Mouse (Mus musculus) embryonic facial prominence, embryonic 14.5 days (tissue): ENCODE data around the gene Zbtb7b. TPM values are rescaled to one million over a fixed set of nuclear protein-coding genes. Genes with fewer than 3 reads are reported as not detected.
"Not testable (repeated sequence)": the region's sequence is repeated elsewhere in the genome, so short reads cannot be mapped to it uniquely, and the experiment has no call there.

ENCODE experiments used
- ATAC-seq: fragments of 200-750 bp; cut with Nextera tagmentation; 2 replicates; pipeline ENCODE4 v1.8.0; 2017; ENCODE audit warnings: low read depth, moderate number of reproducible peaks, moderate TSS enrichment
- DNase-seq: peaks from one replicate; pipeline ENCODE4 v3.0.0-alpha.2; 2015; ENCODE audit warnings: low spot score
- H3K27ac ChIP-seq: fragments of 300-500 bp; sonication (generic); replicated peaks from 2 replicates; pipeline ENCODE4 v1.5.1; 2014; ENCODE audit warnings: low read depth, mild to moderate bottlenecking, low read length, moderate library complexity
- H3K27me3 ChIP-seq: fragments of 300-500 bp; sonication (generic); replicated peaks from 2 replicates; pipeline ENCODE4 v1.6.1; 2014; ENCODE audit warnings: low read length; ENCODE audit not compliant: control insufficient read depth, insufficient read depth
- H3K36me3 ChIP-seq: fragments of 300-500 bp; sonication (generic); 2 replicates; pipeline ENCODE4 v1.6.1; 2014; ENCODE audit warnings: low read length, mixed read lengths; ENCODE audit not compliant: control insufficient read depth, insufficient read depth
- H3K4me1 ChIP-seq: fragments of 300-500 bp; sonication (generic); 2 replicates; pipeline ENCODE4 v1.6.1; 2014; ENCODE audit warnings: antibody characterized with exemption, low read length; ENCODE audit not compliant: control insufficient read depth, insufficient read depth
- H3K4me2 ChIP-seq: fragments of 300-500 bp; sonication (generic); 2 replicates; pipeline ENCODE4 v1.6.1; 2014; ENCODE audit warnings: low read depth, mild to moderate bottlenecking, low read length, moderate library complexity, mixed read lengths
- H3K4me3 ChIP-seq: fragments of 300-500 bp; sonication (generic); 2 replicates; pipeline ENCODE4 v1.5.1; 2014; ENCODE audit warnings: low read depth, mild to moderate bottlenecking, low read length
- H3K9ac ChIP-seq: fragments of 300-500 bp; sonication (generic); 2 replicates; pipeline ENCODE4 v1.6.1; 2014; ENCODE audit warnings: low read depth, mild to moderate bottlenecking, low read length, moderate library complexity, mixed read lengths
- H3K9me3 ChIP-seq: fragments of 300-500 bp; sonication (generic); 2 replicates; pipeline ENCODE4 v1.6.1; 2016; ENCODE audit warnings: low read length; ENCODE audit not compliant: control insufficient read depth
- WGBS: fragments of 180-500 bp; shearing (Covaris S2); extraction: QIAGEN DNeasy Blood & Tissue Kit; methylation state at CpG from one replicate; pipeline ENCODE4 v1.1.7; 2014; 5-methylcytosine and 5-hydroxymethylcytosine counted together
- polyA plus RNA-seq: library from polyadenylated mRNA; unstranded; fragments of >200 nt; fragmentation: Nextera tagmentation; extraction: Ambion mirVana; gene quantifications from 2 replicates; pipeline ENCODE4 v1.2.1, GENCODE M21; 2014

Zbtb7b gene
- polyA plus RNA-seq, 1 experiment from 2014 or later: 3.6 TPM

- Histone ChIP-seq H3K36me3 (peaks cover 62% of the 10 kb centered on the region), H3K9ac (peak within 1 kb of the TSS; percentile 96), H3K27me3 (no peaks in the 10 kb centered on the region), H3K9me3 (no peaks in the 10 kb centered on the region), H3K4me2 (peak within 1 kb of the TSS; percentile 71), H3K27ac (peak within 1 kb of the TSS; percentile 94), H3K4me3 (peak within 1 kb of the TSS; percentile 98), H3K4me1 (peaks cover 13% of the 10 kb centered on the region)
- DNase-seq (peak; percentile 99), ATAC-seq (peak; percentile 99)
- 5% methylated on average over 22 of the region's 68 CpGs for WGBS
Observed at GRCm38 (mm10) chr3:89430171-89431159, 35.9 kb upstream of the Zbtb7b start, which contains the start of gene Pygo2. TSS of gene Pygo2 (plus strand) at chr3:89430214.

- ATAC-seq, H3K27ac ChIP-seq, H3K9ac ChIP-seq, H3K4me2 ChIP-seq, H3K27me3 ChIP-seq, H3K9me3 ChIP-seq, H3K4me1 ChIP-seq, DNase-seq, H3K4me3 ChIP-seq: not testable (repeated sequence)
- H3K36me3 ChIP-seq: peaks cover 65% of the 10 kb centered on the region
- 93% methylated on average over 6 of the region's 7 CpGs for WGBS
Observed at GRCm38 (mm10) chr3:89429021-89429420, 34.4 kb upstream of the Zbtb7b start.

DNA sequence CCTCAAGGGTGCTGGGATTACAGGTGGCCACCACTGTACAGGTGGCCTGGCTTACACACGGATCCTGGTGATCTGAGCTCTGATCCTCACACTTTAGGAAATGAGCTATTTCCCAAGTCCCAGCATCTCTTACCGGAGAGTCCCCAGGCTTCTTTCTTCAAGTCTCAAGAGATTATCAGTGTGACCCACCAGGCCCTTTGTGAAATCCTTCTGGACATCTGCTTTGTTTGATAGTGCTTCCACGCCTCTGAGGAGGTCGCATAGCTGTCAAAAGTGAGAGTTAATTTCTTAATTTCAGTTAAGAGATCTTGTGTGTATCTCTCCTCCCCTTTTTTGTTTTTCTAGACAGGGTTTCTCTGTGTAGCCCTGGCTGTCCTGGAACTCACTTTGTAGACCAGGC is 31.3 kb upstream of the Zbtb7b start:
- H3K4me2 ChIP-seq: no peak overlapping the region

GRCm38 (mm10) chr3:89425141-89425525 is 30.6 kb upstream of the Zbtb7b start:
- H3K9me3 ChIP-seq: no peaks in the 10 kb centered on the region
- WGBS: 87% methylated on average over 5 of the region's 5 CpGs
- no peak overlapping the region for H3K27ac ChIP-seq
- no peak overlapping the region for H3K4me3 ChIP-seq
- DNase-seq: no peak
- no peaks in the 10 kb centered on the region for H3K27me3 ChIP-seq
- H3K4me2 ChIP-seq: no peak overlapping the region
- peaks cover 49% of the 10 kb centered on the region for H3K36me3 ChIP-seq
- peaks cover 20% of the 10 kb centered on the region for H3K4me1 ChIP-seq
- ATAC-seq: no peak
- no peak overlapping the region for H3K9ac ChIP-seq

More for the DNA sequence above, 31.3 kb upstream of the Zbtb7b start:
- no peak for DNase-seq
- no peaks in the 10 kb centered on the region for H3K9me3 ChIP-seq
- H3K4me1 ChIP-seq: peaks cover 15% of the 10 kb centered on the region
- peaks cover 49% of the 10 kb centered on the region for H3K36me3 ChIP-seq
- WGBS: 90% methylated on average over 4 of the region's 4 CpGs
- no peak overlapping the region for H3K9ac ChIP-seq
- no peak for ATAC-seq
- no peaks in the 10 kb centered on the region for H3K27me3 ChIP-seq
- no peak overlapping the region for H3K4me3 ChIP-seq
- H3K27ac ChIP-seq: no peak overlapping the region

DNA sequence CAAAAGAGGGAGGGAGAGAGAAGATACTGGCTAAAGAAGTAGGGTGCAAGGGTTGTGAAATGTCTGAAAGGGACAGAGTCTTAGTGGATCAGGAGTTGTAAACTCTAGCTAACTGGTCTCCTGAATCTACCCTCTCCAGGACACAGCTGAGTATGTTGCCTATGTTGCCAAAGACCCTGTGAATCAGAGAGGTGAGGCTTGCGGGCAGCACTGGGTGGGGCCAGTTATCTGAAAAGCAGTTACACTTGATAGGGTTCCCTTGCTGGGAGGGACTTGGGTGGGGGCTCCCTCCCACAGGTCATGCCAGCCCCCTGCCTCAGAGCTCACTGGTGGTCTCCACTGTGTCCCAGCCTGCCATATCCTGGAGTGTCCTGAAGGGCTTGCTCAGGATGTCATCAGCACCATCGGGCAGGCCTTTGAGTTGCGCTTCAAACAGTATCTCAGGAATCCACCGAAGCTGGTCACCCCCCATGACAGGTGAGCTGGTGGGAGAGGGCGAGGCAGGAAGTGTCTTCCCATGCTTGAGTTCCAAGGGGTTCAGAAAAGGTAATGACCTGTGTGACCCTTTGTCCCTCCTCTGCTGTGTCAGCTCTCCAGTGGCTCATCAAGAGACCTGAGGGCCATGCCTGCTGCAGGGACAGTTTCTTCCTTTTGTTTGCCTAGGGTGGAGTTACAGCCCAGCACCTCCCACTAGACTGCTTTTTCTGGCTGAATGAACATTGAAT is 30.0 kb upstream of the Zbtb7b start:
- WGBS: 88% methylated on average over 4 of the region's 5 CpGs
- peaks cover 49% of the 10 kb centered on the region for H3K36me3 ChIP-seq
- no peaks in the 10 kb centered on the region for H3K27me3 ChIP-seq
- no peak overlapping the region for H3K27ac ChIP-seq
- no peak overlapping the region for H3K4me2 ChIP-seq
- H3K9ac ChIP-seq: no peak overlapping the region
- no peak overlapping the region for H3K4me3 ChIP-seq
- no peak for ATAC-seq
- no peaks in the 10 kb centered on the region for H3K9me3 ChIP-seq
- no peak for DNase-seq
- H3K4me1 ChIP-seq: peaks cover 26% of the 10 kb centered on the region

DNA sequence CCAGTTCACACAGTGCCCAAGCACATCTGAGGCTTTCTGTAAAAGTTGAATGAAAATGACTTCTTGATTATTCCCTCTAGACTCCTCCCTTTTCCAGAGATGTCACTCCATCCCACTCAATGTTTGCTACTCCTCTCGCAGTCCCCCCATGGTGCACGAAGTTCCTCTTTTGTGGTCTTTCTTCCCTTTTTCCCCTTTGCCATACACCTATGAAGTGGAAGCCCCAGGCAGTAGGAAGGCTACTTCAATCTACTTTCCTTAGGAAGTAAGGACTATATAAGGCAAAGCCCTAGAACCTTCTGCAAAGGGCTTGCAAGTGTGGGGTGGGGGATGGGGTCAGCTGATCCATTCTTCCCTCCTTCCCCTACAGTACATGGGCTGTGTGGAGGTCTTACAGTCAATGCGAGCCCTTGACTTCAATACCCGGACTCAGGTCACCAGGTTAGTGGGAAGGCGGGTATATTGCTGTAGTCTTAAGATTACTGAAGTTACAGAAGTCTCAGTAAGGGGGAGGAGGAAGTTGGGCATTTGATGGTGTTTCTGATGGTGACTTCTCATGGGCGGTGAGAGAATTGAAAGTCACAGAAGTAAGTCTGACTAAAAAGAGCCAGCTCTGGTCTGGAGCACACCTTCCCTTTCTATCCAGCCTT is 28.1 kb upstream of the Zbtb7b start:
- Histone ChIP-seq H3K36me3 (peaks cover 43% of the 10 kb centered on the region), H3K4me2 (peak overlapping the region; percentile 88), H3K4me3 (peak overlapping the region; percentile 54), H3K27me3 (no peaks in the 10 kb centered on the region), H3K27ac (no peak overlapping the region; the same call in 1 of the 2 replicates), H3K4me1 (peaks cover 26% of the 10 kb centered on the region), H3K9ac (peak overlapping the region; percentile 78), H3K9me3 (no peaks in the 10 kb centered on the region)
- 69% methylated on average over 6 of the region's 6 CpGs for WGBS
- DNase-seq (no peak), ATAC-seq (no peak)

DNA sequence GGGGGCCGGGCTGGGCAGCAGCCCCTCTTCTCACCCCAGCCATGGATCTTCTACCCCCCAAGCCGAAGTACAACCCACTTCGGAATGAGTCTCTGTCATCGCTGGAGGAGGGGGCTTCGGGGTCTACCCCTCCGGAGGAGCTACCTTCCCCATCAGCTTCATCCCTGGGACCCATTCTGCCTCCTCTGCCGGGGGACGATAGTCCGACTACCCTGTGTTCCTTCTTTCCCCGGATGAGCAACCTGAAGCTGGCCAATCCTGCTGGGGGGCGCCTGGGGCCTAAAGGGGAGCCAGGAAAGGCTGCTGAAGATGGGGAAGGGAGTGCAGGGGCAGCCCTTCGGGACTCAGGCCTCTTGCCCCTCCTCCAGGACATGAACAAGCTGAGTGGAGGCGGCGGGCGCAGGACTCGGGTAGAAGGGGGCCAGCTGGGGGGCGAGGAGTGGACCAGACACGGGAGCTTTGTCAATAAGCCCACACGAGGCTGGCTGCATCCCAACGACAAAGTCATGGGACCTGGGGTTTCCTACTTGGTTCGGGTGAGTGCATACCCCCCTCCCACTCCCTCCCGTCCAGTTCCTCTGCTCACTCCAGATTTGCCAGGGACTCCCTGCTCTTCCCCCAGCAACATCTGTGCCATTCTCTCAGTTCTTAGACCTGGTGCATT is 27.4 kb upstream of the Zbtb7b start:
- peaks cover 27% of the 10 kb centered on the region for H3K4me1 ChIP-seq
- no peaks in the 10 kb centered on the region for H3K9me3 ChIP-seq
- peak overlapping the region; percentile 88 for H3K4me2 ChIP-seq
- ATAC-seq: no peak
- H3K27ac ChIP-seq: peak overlapping the region; percentile 98
- peak overlapping the region; percentile 78 for H3K9ac ChIP-seq
- peak; percentile 63 for DNase-seq
- peaks cover 36% of the 10 kb centered on the region for H3K36me3 ChIP-seq
- no peaks in the 10 kb centered on the region for H3K27me3 ChIP-seq
- 2% methylated on average over 11 of the region's 22 CpGs for WGBS
- H3K4me3 ChIP-seq: peak overlapping the region; percentile 54
